Mouse (Mus musculus) natural killer cell, adult 2 months (primary cell): ENCODE results near the gene Serpinb1b.
"Not testable (repeated sequence)": the region's sequence is repeated elsewhere in the genome, so short reads cannot be mapped to it uniquely, and the experiment has no call there.

Source experiments
- DNase-seq, 2 experiments: peaks; one replicate each; pipeline ENCODE4 v3.0.0; 2022; ENCODE audit warnings: low spot score in 2 of 2

Gene Serpinb1b

GRCm38 (mm10) chr13:33078056-33078705 is at the start of gene Serpinb1b:
TSS of gene Serpinb1b (plus strand) at chr13:33078575.
- DNase-seq = no peak

DNA sequence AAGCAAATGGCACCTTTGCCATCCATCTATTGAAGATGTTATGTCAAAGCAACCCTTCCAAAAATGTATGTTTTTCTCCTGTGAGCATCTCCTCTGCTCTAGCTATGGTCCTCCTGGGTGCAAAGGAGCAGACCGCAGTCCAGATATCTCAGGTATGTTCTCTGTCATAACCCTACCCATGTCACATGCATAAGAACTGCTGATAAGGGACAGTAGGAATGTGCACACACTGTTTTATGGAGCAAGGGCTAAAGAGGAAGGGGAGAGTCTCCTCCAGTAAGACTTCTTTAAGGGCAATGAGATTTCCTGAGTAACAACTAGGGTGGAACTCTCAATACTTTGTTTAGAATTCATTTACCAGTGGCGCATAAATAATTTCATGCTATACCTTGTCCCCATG is 48.9 kb upstream of the Serpinb1b start:
- not testable (repeated sequence) for DNase-seq

DNA sequence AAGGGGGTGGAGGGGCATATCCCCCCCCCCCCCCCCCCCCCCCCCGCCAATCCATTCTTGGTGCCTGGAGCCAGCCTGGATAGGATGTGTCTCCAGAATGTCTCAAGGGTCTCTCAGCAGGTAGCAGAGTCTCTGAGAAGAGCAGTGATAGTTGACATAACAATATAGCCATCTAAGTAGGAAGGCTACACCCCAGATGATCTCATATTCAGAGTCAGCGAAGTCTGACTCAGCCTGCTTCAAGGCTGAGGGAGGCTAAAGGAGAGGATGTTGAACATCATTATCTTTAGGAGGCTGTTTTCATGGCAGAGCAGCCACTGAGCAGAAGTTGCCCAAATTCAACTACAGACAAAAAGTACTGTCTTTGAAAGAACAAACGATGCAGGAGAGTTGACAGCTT is 48.1 kb upstream of the Serpinb1b start:
- DNase-seq = no peak

DNA sequence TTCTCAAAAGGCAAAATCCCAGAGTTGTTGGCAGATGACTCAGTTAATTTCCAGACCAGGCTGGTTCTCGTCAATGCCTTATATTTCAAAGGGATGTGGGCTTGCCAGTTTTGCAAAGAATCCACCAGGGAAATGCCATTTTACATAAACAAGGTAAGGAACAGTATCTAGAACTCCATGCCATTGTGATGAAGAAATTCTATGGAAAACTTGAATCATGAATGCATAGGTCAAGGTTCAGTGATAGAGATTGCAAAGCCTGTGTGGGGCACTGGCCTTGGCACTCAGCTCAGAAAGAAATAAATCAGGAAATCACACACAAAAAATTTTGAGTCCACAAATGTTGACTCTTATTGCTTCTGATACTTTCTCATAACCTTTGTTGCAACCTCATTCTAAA is 42.9 kb upstream of the Serpinb1b start:
- DNase-seq = no peak

DNA sequence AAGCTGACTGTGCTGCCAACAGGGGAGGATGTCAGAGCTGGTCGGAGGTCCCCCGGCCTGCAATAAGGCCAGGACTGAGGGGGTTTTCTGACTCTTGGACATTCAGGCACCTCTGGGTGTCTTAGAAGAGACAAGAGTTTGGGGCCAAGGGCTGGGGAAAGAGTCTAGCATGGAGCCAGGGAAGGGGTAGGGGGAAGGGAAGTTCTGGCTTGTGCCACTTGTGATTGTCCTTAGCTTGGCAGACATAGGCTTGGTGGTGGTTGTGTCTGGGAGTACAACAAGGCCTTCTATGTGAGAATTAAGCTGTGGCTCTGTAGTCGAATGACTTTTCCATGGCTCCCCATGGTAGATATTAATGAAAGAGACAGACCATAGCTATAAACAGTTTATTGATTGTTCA is 34.8 kb upstream of the Serpinb1b start:
- DNase-seq = no peak

GRCm38 (mm10) chr13:33047234-33047633 is 31.1 kb upstream of the Serpinb1b start:
- no peak for DNase-seq

- DNase-seq = no peak
Observed at GRCm38 (mm10) chr13:33048187-33048586, 30.2 kb upstream of the Serpinb1b start.

DNA sequence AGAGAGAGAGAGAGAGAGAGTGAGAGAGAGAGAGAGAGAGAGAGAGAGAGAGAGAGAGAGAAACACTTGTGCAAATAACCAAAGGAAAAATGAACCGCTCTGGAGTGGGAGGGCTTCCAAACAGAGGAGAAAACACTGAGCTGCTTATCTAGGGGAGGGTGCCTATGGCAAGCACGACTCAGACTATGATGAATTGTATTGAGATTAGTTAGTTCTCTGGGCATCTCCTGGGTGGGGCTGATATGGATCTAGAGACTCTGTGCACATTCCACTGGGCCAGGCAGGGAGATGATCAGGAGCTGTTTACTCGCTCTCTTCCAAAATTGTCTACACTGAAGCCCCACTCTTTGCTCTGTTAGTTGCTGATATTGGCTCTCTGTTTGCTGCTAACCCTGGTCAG is 26.7 kb upstream of the Serpinb1b start:
- no peak for DNase-seq

GRCm38 (mm10) chr13:33063048-33063447 is 15.3 kb upstream of the Serpinb1b start:
- no peak for DNase-seq

DNA sequence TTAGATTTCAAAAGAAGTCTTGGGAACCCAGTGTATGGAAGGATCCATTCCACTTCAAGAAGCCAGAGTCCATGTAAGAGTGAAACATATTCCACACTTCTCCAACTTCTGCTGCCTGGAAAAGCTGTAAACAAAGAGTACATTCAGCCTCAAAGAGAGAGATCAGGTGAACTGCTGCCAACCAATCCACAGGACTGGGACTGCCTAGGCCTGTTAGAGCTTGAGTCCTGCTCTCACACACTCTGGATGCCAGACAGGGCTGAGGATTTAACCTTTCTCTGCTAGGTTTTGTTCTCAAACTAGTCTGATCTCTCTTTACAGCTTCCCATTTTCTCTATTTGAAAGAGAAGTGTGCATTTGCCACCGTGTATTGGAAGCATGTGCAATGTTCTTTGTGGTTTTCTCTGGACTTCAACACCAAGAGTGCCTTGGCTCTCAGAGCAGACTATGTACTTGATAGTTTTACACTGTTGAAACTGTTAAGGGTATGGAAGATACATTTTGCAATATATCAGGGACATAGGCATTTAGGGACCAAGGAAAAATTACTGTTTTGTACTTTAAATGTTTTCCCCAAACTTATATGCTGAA is 10.9 kb upstream of the Serpinb1b start:
- DNase-seq = no peak

DNA sequence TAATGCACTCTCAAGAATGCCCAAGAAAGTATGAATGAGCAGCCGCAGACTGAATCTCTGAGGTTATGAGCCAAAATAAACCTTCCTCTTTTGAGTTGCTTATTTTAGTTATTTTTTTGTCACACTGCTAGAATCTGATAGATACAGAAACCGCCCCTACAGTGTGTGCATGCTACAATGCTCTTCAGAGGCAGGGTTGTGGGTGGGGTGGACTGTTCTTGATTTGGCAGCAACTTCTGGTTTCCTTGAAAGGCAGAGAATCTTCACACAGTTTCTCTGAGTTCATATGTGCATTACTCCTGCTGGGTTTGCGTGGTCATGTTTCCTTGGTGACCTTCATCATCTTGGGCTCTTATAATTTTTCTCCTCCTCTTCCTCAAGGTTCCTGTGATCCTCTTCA is 10.2 kb upstream of the Serpinb1b start:
- peak; percentile 55 to 70 for DNase-seq

GRCm38 (mm10) chr13:33071776-33072175 is 6.6 kb upstream of the Serpinb1b start:
- peak; percentile 82 to 96 for DNase-seq

GRCm38 (mm10) chr13:33074029-33074428 is 4.3 kb upstream of the Serpinb1b start:
- DNase-seq = peak; percentile 69 to 75

- DNase-seq = peak in 1 of 2 experiments; percentile 26
Observed at GRCm38 (mm10) chr13:33076247-33076646, 2.1 kb upstream of the Serpinb1b start.

- DNase-seq = peak; percentile 48 to 55
Observed at GRCm38 (mm10) chr13:33077026-33077685, 1.2 kb upstream of the Serpinb1b start.

DNA sequence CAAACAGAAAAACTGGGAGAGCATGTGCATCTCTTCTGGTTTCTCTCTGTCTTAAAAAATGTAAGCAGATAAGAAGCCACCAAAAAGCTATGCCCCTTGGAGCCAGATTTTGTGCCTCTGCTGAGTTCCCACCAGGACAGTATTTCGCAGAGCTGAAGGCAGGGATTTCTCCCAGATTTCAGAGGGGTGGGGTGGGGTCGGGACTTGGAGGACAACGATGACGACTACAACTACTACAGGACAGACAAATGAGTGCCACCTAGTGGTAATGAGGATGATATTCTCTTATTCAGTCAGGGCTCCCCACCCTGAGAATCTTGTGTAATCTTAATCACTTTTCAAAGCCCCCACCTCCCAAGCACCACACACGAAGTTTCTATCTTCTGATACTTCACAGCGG is 1.0 kb downstream of the Serpinb1b start:
- DNase-seq = peak in 1 of 2 experiments; percentile 16

GRCm38 (mm10) chr13:33080356-33080755 is 2.0 kb downstream of the Serpinb1b start:
- peak; percentile 39 to 50 for DNase-seq

- no peak for DNase-seq
Observed at GRCm38 (mm10) chr13:33083834-33084233, 5.5 kb downstream of the Serpinb1b start.

DNA sequence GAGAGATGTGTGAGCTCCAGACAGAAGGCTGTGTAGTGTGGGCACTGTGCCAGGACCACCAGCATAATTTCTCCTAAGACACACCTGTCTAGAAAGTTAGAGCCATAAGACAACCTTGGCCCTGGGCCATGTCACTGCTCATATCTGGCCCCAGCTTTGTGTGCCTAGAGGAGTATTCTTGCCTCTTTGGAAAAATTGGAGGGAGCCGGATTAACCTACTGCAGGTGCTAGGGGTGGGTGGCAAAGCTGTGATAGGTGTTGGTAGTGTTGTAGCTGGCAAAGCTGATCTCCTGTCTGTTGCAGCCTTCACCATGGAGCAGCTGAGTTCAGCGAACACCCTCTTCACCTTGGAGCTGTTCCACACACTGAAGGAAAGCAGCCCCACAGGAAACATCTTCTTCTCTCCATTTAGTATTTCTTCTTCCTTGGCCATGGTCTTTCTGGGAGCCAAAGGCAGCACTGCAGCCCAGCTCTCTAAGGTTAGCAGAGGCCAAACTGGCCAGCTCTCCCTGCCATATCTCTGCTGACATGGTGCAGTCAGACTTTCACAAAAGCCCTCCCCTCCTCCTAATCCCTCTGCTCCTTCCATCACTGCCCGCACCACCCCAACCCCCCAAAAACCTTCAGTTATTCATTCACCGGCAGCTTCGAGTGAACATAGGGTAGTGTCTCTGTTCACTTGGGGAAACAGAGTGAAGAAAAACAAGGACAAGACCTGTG is 6.8 kb downstream of the Serpinb1b start:
- no peak for DNase-seq

- no peak for DNase-seq
Observed at GRCm38 (mm10) chr13:33085695-33086432, 7.5 kb downstream of the Serpinb1b start.

GRCm38 (mm10) chr13:33089566-33089965 is 11.2 kb downstream of the Serpinb1b start:
- DNase-seq = no peak

GRCm38 (mm10) chr13:33090546-33090945 is 12.2 kb downstream of the Serpinb1b start:
- DNase-seq = no peak
